Mouse (Mus musculus): ENCODE results near the gene Gpsm3. TPM values are rescaled to one million over a fixed set of nuclear protein-coding genes. Genes with fewer than 3 reads are reported as not detected.

Gene Gpsm3
- polyA plus RNA-seq, 1 experiment from 2014 or later = 4.0 TPM

DNA sequence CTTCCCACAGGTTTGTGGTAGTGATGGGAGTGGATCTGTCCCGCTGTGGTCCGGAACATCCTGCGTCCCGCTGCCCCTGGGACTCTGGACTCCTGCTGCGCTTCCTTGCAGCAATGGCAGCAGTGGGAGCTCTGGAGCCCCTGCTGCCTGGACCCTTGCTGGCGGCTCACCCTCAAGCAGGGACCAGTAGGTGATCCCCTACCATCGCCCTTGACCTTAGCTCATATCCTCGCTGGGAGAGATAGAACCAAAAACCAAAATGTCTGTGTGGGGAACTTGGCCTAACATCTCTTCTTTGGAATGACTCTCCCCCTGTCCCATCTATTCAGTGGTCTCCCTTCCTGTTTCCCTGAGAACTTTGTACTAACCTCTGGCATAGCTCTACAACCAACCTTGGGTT, 5.8 kb upstream of the Gpsm3 start:
- H3K27ac ChIP-seq = no peak overlapping the region
- peaks cover 20% of the 10 kb centered on the region for H3K4me1 ChIP-seq
- H3K9me3 ChIP-seq = no peaks in the 10 kb centered on the region
- H3K4me2 ChIP-seq (replicated peaks) = no peak overlapping the region
- H3K36me3 ChIP-seq = no peaks in the 10 kb centered on the region
- no peaks in the 10 kb centered on the region for H3K27me3 ChIP-seq
- H3K9ac ChIP-seq = no peak overlapping the region
- no peak overlapping the region for H3K4me3 ChIP-seq
- 87% methylated on average over 8 of the region's 8 CpGs for WGBS
- no peak for ATAC-seq (ENCODE audit: low FRiP score, low read depth)

- peaks cover 33% of the 10 kb centered on the region for H3K4me1 ChIP-seq
- H3K27me3 ChIP-seq = no peaks in the 10 kb centered on the region
- H3K9ac ChIP-seq = no peak overlapping the region
- ATAC-seq (ENCODE audit: low FRiP score, low read depth) = no peak
- no peaks in the 10 kb centered on the region for H3K36me3 ChIP-seq
- WGBS = 92% methylated on average over 8 of the region's 8 CpGs
- no peak overlapping the region for H3K27ac ChIP-seq
- H3K9me3 ChIP-seq = no peaks in the 10 kb centered on the region
- H3K4me2 ChIP-seq (replicated peaks) = no peak overlapping the region
- H3K4me3 ChIP-seq = no peak overlapping the region
These were observed 4.5 kb upstream of the Gpsm3 start for GRCm38 (mm10) chr17:34585121-34585520.

- peak overlapping the region; percentile 94 for H3K9ac ChIP-seq
- peaks cover 43% of the 10 kb centered on the region for H3K4me1 ChIP-seq
- peak overlapping the region; percentile 98 for H3K4me2 ChIP-seq (replicated peaks)
- peak overlapping the region; percentile 98 for H3K27ac ChIP-seq
- no peak; the same call in 1 of the 2 replicates for ATAC-seq (ENCODE audit: low FRiP score, low read depth)
- H3K9me3 ChIP-seq = no peaks in the 10 kb centered on the region
- peak overlapping the region; percentile 75 for H3K4me3 ChIP-seq
- H3K27me3 ChIP-seq = no peaks in the 10 kb centered on the region
- 24% methylated on average over 32 of the region's 32 CpGs for WGBS
- H3K36me3 ChIP-seq = no peaks in the 10 kb centered on the region
These were observed 3.5 kb upstream of the Gpsm3 start for GRCm38 (mm10) chr17:34585877-34586771.

- Histone ChIP-seq H3K9me3 (no peaks in the 10 kb centered on the region), H3K4me1 (peaks cover 49% of the 10 kb centered on the region), H3K27ac (peak overlapping the region; percentile 98), H3K27me3 (no peaks in the 10 kb centered on the region), H3K4me2 (replicated peaks) (peak overlapping the region; percentile 98), H3K4me3 (peak overlapping the region; percentile 75), H3K9ac (peak overlapping the region; percentile 94), H3K36me3 (no peaks in the 10 kb centered on the region)
- WGBS = under 1% methylated on average over 38 of the region's 38 CpGs
- ATAC-seq (ENCODE audit: low FRiP score, low read depth) = peak; percentile 85
These were observed 2.7 kb upstream of the Gpsm3 start for GRCm38 (mm10) chr17:34586796-34587422.

- peak; percentile 86 for ATAC-seq (ENCODE audit: low FRiP score, low read depth)
- Histone ChIP-seq H3K4me1 (peaks cover 49% of the 10 kb centered on the region), H3K36me3 (no peaks in the 10 kb centered on the region), H3K27ac (peak overlapping the region; percentile 98), H3K4me3 (peak overlapping the region; percentile 75), H3K4me2 (replicated peaks) (peak overlapping the region; percentile 98), H3K9ac (peak overlapping the region; percentile 94), H3K9me3 (no peaks in the 10 kb centered on the region), H3K27me3 (no peaks in the 10 kb centered on the region)
- under 1% methylated on average over 48 of the region's 50 CpGs for whole genome bisulfite sequencing
These were observed 2.2 kb upstream of the Gpsm3 start for GRCm38 (mm10) chr17:34587423-34587811.

GRCm38 (mm10) chr17:34587814-34588213, 1.8 kb upstream of the Gpsm3 start:
- H3K4me2 ChIP-seq (replicated peaks) = peak overlapping the region; percentile 98
- H3K9me3 ChIP-seq = no peaks in the 10 kb centered on the region
- peak overlapping the region; percentile 98 for H3K27ac ChIP-seq
- peak overlapping the region; percentile 94 for H3K9ac ChIP-seq
- WGBS = 4% methylated on average over 19 of the region's 19 CpGs
- no peaks in the 10 kb centered on the region for H3K27me3 ChIP-seq
- no peaks in the 10 kb centered on the region for H3K36me3 ChIP-seq
- H3K4me1 ChIP-seq = peaks cover 49% of the 10 kb centered on the region
- peak overlapping the region; percentile 75 for H3K4me3 ChIP-seq
- ATAC-seq (ENCODE audit: low FRiP score, low read depth) = no peak

GRCm38 (mm10) chr17:34588767-34589166, 839 bp upstream of the Gpsm3 start:
- Histone ChIP-seq H3K27ac (peak overlapping the region; percentile 98; the same call in 1 of the 2 replicates), H3K4me2 (replicated peaks) (peak overlapping the region; percentile 98)

DNA sequence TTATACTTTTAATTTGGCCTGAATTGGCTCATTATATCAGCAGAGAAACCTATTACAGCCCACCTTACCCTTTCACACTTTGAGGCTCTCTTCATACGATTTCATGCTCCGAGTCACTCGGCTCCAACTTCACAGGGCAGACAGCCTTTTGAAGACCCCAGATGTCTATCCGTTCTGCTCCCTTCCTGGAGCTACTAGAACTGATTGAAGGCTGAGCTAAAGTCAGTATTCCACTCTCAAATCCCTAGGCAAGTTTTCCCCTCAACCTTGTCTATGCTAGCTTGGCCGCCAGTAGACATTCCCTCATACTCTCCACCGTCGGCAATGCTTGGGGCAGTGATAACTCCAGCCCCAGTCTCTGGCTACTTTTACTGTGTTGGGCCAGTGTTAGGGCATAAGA, 400 bp upstream of the Gpsm3 start:
- H3K4me2 ChIP-seq (replicated peaks) = peak overlapping the region; percentile 98
- H3K4me3 ChIP-seq = no peak overlapping the region
- H3K27me3 ChIP-seq = no peaks in the 10 kb centered on the region
- H3K9ac ChIP-seq = no peak overlapping the region
- WGBS = 31% methylated on average over 7 of the region's 7 CpGs
- peak overlapping the region; percentile 78 for H3K27ac ChIP-seq
- H3K4me1 ChIP-seq = peaks cover 59% of the 10 kb centered on the region
- ATAC-seq (ENCODE audit: low FRiP score, low read depth) = no peak
- no peaks in the 10 kb centered on the region for H3K9me3 ChIP-seq
- peaks cover 3% of the 10 kb centered on the region for H3K36me3 ChIP-seq

More at GRCm38 (mm10) chr17:34588767-34589166, 839 bp upstream of the Gpsm3 start:
- no peak overlapping the region for H3K4me3 ChIP-seq
- H3K27me3 ChIP-seq = no peaks in the 10 kb centered on the region
- H3K9me3 ChIP-seq = no peaks in the 10 kb centered on the region
- H3K9ac ChIP-seq = no peak overlapping the region
- peaks cover 55% of the 10 kb centered on the region for H3K4me1 ChIP-seq
- no peaks in the 10 kb centered on the region for H3K36me3 ChIP-seq
- 37% methylated on average over 3 of the region's 3 CpGs for WGBS
- ATAC-seq (ENCODE audit: low FRiP score, low read depth) = no peak

DNA sequence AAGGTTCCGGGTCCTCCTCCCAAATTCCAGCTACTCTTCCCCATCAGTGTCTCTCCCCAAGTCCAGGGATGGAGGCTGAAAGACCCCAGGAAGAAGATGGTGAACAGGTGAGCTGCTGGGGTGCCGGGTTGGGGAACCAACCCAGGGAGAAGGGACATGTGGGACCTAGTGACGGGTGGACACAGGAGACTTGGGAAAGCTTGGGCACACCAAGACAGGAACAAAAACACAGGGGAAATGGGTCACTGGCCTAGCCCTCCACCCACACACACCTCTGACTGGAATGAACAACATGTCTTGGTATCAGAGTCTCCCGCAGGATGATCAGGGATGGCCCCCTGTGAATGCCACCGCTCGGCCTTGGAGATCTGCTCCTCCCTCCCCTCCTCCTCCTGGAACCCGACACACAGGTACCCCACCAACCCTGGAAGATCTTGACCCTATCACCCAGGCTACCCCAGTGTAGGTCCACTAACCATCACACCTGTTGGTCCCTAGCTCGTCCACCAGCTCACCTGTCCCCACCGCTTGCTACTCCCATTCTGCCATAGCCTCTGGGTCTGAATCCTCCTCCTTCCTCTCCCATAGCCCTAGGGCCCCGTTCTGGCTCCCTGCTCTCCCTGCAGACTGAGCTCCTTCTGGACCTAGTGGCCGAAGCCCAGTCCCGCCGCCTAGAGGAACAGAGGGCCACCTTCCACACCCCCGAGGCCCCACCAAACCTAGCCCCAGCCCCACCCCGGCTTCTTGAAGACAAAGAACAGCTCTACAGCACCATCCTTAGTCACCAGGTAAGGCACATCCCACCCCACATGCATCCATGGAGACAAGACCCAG, 765 bp downstream of the Gpsm3 start:
- no peak for ATAC-seq (ENCODE audit: low FRiP score, low read depth)
- Histone ChIP-seq H3K9ac (0 out of 2 replicates have a peak overlapping the region, but pooled peaks have one; percentile 98), H3K27ac (peak overlapping the region; percentile 99; the same call in 1 of the 2 replicates), H3K4me1 (peaks cover 71% of the 10 kb centered on the region), H3K27me3 (no peaks in the 10 kb centered on the region), H3K4me3 (peak overlapping the region; percentile 91; the same call in 1 of the 2 replicates), H3K9me3 (no peaks in the 10 kb centered on the region), H3K4me2 (replicated peaks) (peak overlapping the region; percentile 98), H3K36me3 (peaks cover 15% of the 10 kb centered on the region)
- 73% methylated on average over 15 of the region's 15 CpGs for WGBS

DNA sequence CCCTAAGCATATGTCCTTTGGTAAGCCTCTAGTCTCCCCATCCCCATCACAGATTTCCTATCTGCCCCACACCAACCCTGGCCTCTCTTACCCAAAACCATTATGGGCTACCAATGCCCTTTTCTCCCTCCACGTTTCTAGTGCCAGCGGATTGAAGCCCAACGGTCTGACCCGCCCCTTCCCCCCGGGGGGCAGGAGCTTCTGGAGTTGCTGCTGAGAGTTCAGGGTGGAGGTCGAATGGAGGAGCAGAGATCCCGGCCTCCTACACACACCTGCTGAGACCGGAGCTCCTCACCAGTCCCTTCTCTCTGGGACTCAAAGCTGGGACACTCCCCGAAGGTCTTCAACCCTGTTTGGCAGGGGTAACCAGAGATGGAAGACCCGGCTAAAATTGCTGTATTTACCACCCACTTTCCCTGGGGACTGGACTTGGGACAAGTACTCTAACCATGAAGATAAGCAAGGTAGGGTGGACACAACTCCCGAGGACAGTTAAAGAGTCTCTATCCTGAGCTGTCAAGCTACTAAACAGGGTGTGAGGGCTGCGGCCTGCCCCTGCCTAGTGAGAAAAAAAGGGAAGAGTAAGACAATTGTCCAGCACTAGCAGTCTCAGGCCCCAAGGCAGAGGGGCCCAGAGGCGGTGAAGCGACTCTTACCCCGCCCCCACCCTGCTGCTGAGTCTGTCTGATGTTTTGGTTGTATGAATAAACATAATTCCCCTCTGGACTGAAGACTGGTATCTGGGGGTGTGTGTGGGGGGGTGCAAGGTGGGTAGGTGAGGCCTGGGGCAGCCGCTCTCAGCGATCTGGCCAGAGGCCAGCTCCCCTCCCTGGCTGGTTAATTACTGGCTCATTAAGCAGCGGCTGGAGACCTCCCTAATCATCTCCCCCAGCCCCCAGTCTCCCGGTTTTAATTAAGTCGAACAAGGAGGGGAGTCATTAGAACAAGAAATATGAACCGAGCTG, 1.7 kb downstream of the Gpsm3 start, which contains the start of gene Pbx2:
Pbx2 (plus strand) TSS at position 238 of the 965 bp plus-strand sequence.
- peaks cover 24% of the 10 kb centered on the region for H3K36me3 ChIP-seq
- peak within 1 kb of the TSS; percentile 99 for H3K27ac ChIP-seq
- peak within 1 kb of the TSS; percentile 91 for H3K4me3 ChIP-seq
- peak within 1 kb of the TSS; percentile 98 for H3K4me2 ChIP-seq (replicated peaks)
- no peak for ATAC-seq (ENCODE audit: low FRiP score, low read depth)
- no peaks in the 10 kb centered on the region for H3K9me3 ChIP-seq
- H3K9ac ChIP-seq = peak within 1 kb of the TSS; percentile 98
- H3K4me1 ChIP-seq = peaks cover 72% of the 10 kb centered on the region
- 7% methylated on average over 21 of the region's 21 CpGs for WGBS
- H3K27me3 ChIP-seq = no peaks in the 10 kb centered on the region

DNA sequence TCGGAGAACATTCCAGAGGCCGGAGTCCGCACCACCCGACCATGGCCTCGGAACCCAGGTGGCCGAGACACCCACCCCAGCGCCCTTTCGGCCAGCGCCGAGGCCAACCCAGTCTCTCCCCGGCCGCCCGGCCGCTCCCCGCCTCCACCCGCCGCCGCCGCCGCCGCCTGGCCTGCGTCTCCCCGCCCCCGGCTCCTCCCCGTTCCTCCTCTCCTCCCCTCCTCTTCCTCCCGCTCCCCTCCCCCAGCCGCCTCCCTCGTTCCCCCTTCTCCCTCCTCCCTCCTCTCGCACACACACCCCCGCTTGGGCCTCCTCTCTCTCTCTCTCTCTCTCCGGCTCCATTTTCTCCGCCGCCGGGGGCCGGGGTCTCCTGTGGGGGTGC, 2.4 kb downstream of the Gpsm3 start:
- ATAC-seq (ENCODE audit: low FRiP score, low read depth) = peak; percentile 42

More for the DNA sequence above, 2.4 kb downstream of the Gpsm3 start:
- no peaks in the 10 kb centered on the region for H3K27me3 ChIP-seq
- peak overlapping the region; percentile 99 for H3K27ac ChIP-seq
- peak overlapping the region; percentile 91 for H3K4me3 ChIP-seq
- H3K4me1 ChIP-seq = peaks cover 76% of the 10 kb centered on the region
- WGBS = 1% methylated on average over 24 of the region's 35 CpGs
- H3K4me2 ChIP-seq (replicated peaks) = peak overlapping the region; percentile 98
- no peaks in the 10 kb centered on the region for H3K9me3 ChIP-seq
- peak overlapping the region; percentile 98 for H3K9ac ChIP-seq
- peaks cover 29% of the 10 kb centered on the region for H3K36me3 ChIP-seq
